Mouse (Mus musculus) myocyte (in vitro differentiated cells): ENCODE data around the gene Inhbc. TPM values are rescaled to one million over a fixed set of nuclear protein-coding genes. Genes with fewer than 3 reads are reported as not detected.
A peak's percentile ranks its signal among the peaks of the same experiment; 100 is the strongest.

Source experiments
- H3K27me3 ChIP-seq: one replicate; pipeline ENCODE4 v1.6.1; 2011; ENCODE audit not compliant: control insufficient read depth, insufficient read depth, insufficient read length
- H3K36me3 ChIP-seq: one replicate; pipeline ENCODE4 v1.6.1; 2011; ENCODE audit not compliant: control insufficient read depth, insufficient read depth
- H3K4me2 ChIP-seq: one replicate; pipeline ENCODE4 v1.6.1; 2011; ENCODE audit warnings: low read depth, control low read depth
- H3K4me3 ChIP-seq: one replicate; pipeline ENCODE4 v1.5.1; 2011; ENCODE audit warnings: mild to moderate bottlenecking, control low read depth, moderate library complexity
- H3K79me2 ChIP-seq: one replicate; pipeline ENCODE4 v1.6.1; 2011; ENCODE audit not compliant: control insufficient read depth, insufficient read depth
- H3ac ChIP-seq: one replicate; pipeline ENCODE4 v1.6.1; 2011; ENCODE audit not compliant: control insufficient read depth, insufficient read length
- CEBPB ChIP-seq: IDR thresholded peaks from 2 replicates; pipeline ENCODE4 v1.6.1; 2011; ENCODE audit warnings: mild to moderate bottlenecking, moderate library complexity; ENCODE audit not compliant: poor library complexity, insufficient read depth, severe bottlenecking
- E2F4 ChIP-seq: IDR thresholded peaks from one replicate; pipeline ENCODE4 v1.6.1; 2011; ENCODE audit warnings: mild to moderate bottlenecking, control low read depth, moderate library complexity; ENCODE audit not compliant: insufficient read depth
- MAX ChIP-seq: IDR thresholded peaks from one replicate; pipeline ENCODE4 v1.6.1; 2011; ENCODE audit warnings: low read depth, mild to moderate bottlenecking, control low read depth
- MYOD1 ChIP-seq, 3 experiments: IDR thresholded peaks; one replicate each; pipeline ENCODE4 v1.6.1; 2011; ENCODE audit warnings: control low read depth in 2 of 3, low read depth in 2 of 3, mild to moderate bottlenecking in 2 of 3, moderate library complexity in 1 of 3; ENCODE audit not compliant: insufficient read length in 2 of 3, control insufficient read depth in 1 of 3
- MYOG ChIP-seq, 3 experiments: IDR thresholded peaks; one replicate each; pipeline ENCODE4 v1.6.1; 2011; ENCODE audit warnings: control low read depth in 2 of 3, low read depth in 2 of 3, mild to moderate bottlenecking in 2 of 3; ENCODE audit not compliant: insufficient read length in 2 of 3, control insufficient read depth in 1 of 3, insufficient read depth in 1 of 3
- POLR2A ChIP-seq: IDR thresholded peaks from one replicate; pipeline ENCODE4 v1.6.1; 2011; ENCODE audit warnings: low read depth, mild to moderate bottlenecking, control low read depth, moderate library complexity; ENCODE audit not compliant: insufficient read length
- POLR2AphosphoS2 ChIP-seq: IDR thresholded peaks from one replicate; pipeline ENCODE4 v1.6.1; 2011; ENCODE audit warnings: low read depth, control low read depth; ENCODE audit not compliant: insufficient read length
- REST ChIP-seq: IDR thresholded peaks from one replicate; pipeline ENCODE4 v1.6.1; 2011; ENCODE audit warnings: mild to moderate bottlenecking, control low read depth, moderate library complexity; ENCODE audit not compliant: insufficient read depth, insufficient read length
- SRF ChIP-seq: IDR thresholded peaks from one replicate; pipeline ENCODE4 v1.6.1; 2011; ENCODE audit warnings: low read depth; ENCODE audit not compliant: control insufficient read depth, insufficient read length
- TCF12 ChIP-seq: IDR thresholded peaks from one replicate; pipeline ENCODE4 v1.6.1; 2011; ENCODE audit warnings: mild to moderate bottlenecking, control low read depth; ENCODE audit not compliant: poor library complexity, insufficient read depth, severe bottlenecking
- TCF3 ChIP-seq: IDR thresholded peaks from one replicate; pipeline ENCODE4 v1.6.1; 2011; ENCODE audit warnings: low read depth, control low read depth; ENCODE audit not compliant: insufficient read length
- USF1 ChIP-seq: IDR thresholded peaks from one replicate; pipeline ENCODE4 v1.6.1; 2011; ENCODE audit warnings: low read depth, mild to moderate bottlenecking, control low read depth, moderate library complexity
- polyA plus RNA-seq: library from polyadenylated mRNA; unstranded; fragments of >200 nt; fragmentation: generic; extraction: Trizol; gene quantifications from one replicate; pipeline ENCODE4 v1.2.1, GENCODE M21; 2012; ENCODE audit warnings: missing spikeins

The Inhbc gene
- polyA plus RNA-seq, 1 experiment = not detected

GRCm38 (mm10) chr10:127380251-127380691 lies 10.0 kb upstream of the Inhbc start, which contains the start of gene R3hdm2:
Gene R3hdm2 (plus strand): TSS chr10:127380327.
- no peak for TF ChIP-seq TCF3
- TF ChIP-seq POLR2A = peak; percentile 79
- TF ChIP-seq MYOD1 (IDR thresholded peaks at IDR 0.05; ENCODE audit: control insufficient read depth in 1 of 3, insufficient read length in 2 of 3, low read depth in 2 of 3) = peak in 1 of 3 experiments; percentile 1
- TF ChIP-seq POLR2AphosphoS2 = peak; percentile 89
- TF ChIP-seq CEBPB = no peak
- TF ChIP-seq USF1 = no peak
- Histone ChIP-seq H3ac (peak within 1 kb of the TSS; percentile 82), H3K27me3 (no peaks in the 10 kb centered on the region), H3K4me2 (peak within 1 kb of the TSS; percentile 96), H3K36me3 (no peaks in the 10 kb centered on the region), H3K79me2 (peaks cover 42% of the 10 kb centered on the region), H3K4me3 (peak within 1 kb of the TSS; percentile 58)

GRCm38 (mm10) chr10:127379654-127380053 lies 9.4 kb upstream of the Inhbc start:
- TF ChIP-seq REST (no peak), MYOD1 (IDR thresholded peaks at IDR 0.05; ENCODE audit: control insufficient read depth in 1 of 3, insufficient read length in 2 of 3, low read depth in 2 of 3) (no peak), SRF (no peak), POLR2A (no peak), MAX (no peak), POLR2AphosphoS2 (no peak), TCF3 (no peak), USF1 (no peak), MYOG (IDR thresholded peaks at IDR 0.05; ENCODE audit: control insufficient read depth in 1 of 3, insufficient read depth in 1 of 3, insufficient read length in 2 of 3, low read depth in 2 of 3) (no peak)

DNA sequence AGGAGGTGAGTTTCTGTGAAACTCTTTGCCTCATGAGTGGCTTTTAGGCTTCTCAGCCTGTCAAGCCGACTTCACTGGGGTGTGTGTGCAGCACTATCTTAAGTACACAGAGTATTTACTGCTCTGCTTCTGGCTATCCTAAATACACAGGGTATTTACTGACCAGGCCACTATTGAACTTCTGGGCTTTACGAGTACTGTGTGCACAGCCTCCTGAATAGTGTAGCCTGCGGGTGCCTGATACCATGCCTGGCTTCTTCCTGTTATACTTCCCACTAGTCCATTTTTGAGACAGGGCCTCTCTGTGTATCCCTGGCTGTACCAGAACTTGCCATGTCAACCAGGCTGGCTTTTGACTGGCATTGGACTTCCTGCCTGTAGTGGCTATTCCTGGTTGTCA lies 7.5 kb upstream of the Inhbc start:
- no peak for TF ChIP-seq MYOG (IDR thresholded peaks at IDR 0.05; ENCODE audit: control insufficient read depth in 1 of 3, insufficient read depth in 1 of 3, insufficient read length in 2 of 3, low read depth in 2 of 3)
- TF ChIP-seq POLR2A = no peak
- no peak for TF ChIP-seq CEBPB
- TF ChIP-seq MYOD1 (IDR thresholded peaks at IDR 0.05; ENCODE audit: control insufficient read depth in 1 of 3, insufficient read length in 2 of 3, low read depth in 2 of 3) = no peak
- TF ChIP-seq USF1 = no peak
- no peak for TF ChIP-seq POLR2AphosphoS2
- TF ChIP-seq E2F4 = no peak
- no peak for TF ChIP-seq SRF
- no peak for TF ChIP-seq MAX
- TF ChIP-seq TCF12 = no peak
- no peak for TF ChIP-seq TCF3
- no peak for TF ChIP-seq REST
- Histone ChIP-seq H3K4me3 (no peak overlapping the region), H3K4me2 (no peak overlapping the region), H3ac (no peak overlapping the region), H3K79me2 (peaks cover 16% of the 10 kb centered on the region), H3K27me3 (no peaks in the 10 kb centered on the region), H3K36me3 (no peaks in the 10 kb centered on the region)

More at GRCm38 (mm10) chr10:127379654-127380053, 9.4 kb upstream of the Inhbc start:
- Histone ChIP-seq H3K27me3 (no peaks in the 10 kb centered on the region), H3K4me2 (peak overlapping the region; percentile 96), H3K36me3 (no peaks in the 10 kb centered on the region), H3K79me2 (peaks cover 36% of the 10 kb centered on the region), H3K4me3 (peak overlapping the region; percentile 58), H3ac (peak overlapping the region; percentile 82)

DNA sequence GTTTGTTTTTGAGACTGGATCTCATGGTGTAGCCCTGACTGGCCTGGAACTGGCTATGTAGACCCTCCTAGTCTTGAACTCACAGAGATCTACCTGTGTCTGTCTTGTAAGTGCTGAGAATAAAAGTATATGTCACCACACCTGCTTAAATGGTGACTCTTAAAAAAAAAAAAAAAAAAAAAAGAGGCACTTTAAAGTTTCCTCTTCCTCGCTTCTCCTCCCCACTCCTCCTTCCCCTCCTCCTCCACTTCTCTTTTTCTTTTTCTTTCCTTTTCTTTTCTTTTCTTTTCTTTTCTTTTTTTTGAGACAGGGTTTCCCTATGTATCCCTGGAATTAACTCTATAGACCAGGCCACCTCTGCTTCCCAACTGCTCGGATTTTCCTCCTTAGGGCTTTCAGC lies 792 bp upstream of the Inhbc start:
- Histone ChIP-seq H3ac (no peak overlapping the region), H3K27me3 (peaks cover 9% of the 10 kb centered on the region), H3K4me3 (no peak overlapping the region), H3K36me3 (no peaks in the 10 kb centered on the region), H3K4me2 (no peak overlapping the region), H3K79me2 (no peaks in the 10 kb centered on the region)
- TF ChIP-seq MYOD1 (IDR thresholded peaks at IDR 0.05; ENCODE audit: control insufficient read depth in 1 of 3, insufficient read length in 2 of 3, low read depth in 2 of 3) (no peak), POLR2A (no peak), MAX (no peak), CEBPB (no peak), USF1 (no peak), E2F4 (no peak), POLR2AphosphoS2 (no peak), MYOG (IDR thresholded peaks at IDR 0.05; ENCODE audit: control insufficient read depth in 1 of 3, insufficient read depth in 1 of 3, insufficient read length in 2 of 3, low read depth in 2 of 3) (no peak), REST (no peak), TCF3 (no peak), TCF12 (no peak), SRF (no peak)

- Histone ChIP-seq H3K36me3 (no peaks in the 10 kb centered on the region), H3K27me3 (peaks cover 9% of the 10 kb centered on the region), H3K4me2 (no peak overlapping the region), H3K79me2 (no peaks in the 10 kb centered on the region), H3ac (no peak overlapping the region), H3K4me3 (no peak overlapping the region)
- TF ChIP-seq SRF (no peak), USF1 (no peak), POLR2A (no peak)
Observed at GRCm38 (mm10) chr10:127368273-127368672, 2.0 kb downstream of the Inhbc start.
